Mouse (Mus musculus): ENCODE measurements around the gene Tmpo. TPM values are rescaled to one million over a fixed set of nuclear protein-coding genes. Genes with fewer than 3 reads are reported as not detected.
A peak's percentile ranks its signal among the peaks of the same experiment; 100 is the strongest.

Tmpo gene
- polyA plus RNA-seq (2012; ENCODE audit: insufficient read depth, insufficient read length, low replicate concordance, missing spikeins) = 183 and 204 TPM in 2 replicates

- Histone ChIP-seq H3K4me3 (ENCODE audit: insufficient read depth, low read depth, low read length) (peak within 1 kb of the TSS; percentile 46), H3K4me1 (ENCODE audit: control insufficient read depth, insufficient read depth, low read length) (peaks cover 5% of the 10 kb centered on the region), H3K27ac (ENCODE audit: insufficient read depth, low read depth, low read length) (peak within 1 kb of the TSS; percentile 88)
- TF ChIP-seq CTCF (IDR thresholded peaks at IDR 0.05; ENCODE audit: insufficient read depth, low read depth, low read length) (no peak), POLR2A (IDR thresholded peaks at IDR 0.05; ENCODE audit: insufficient read depth, low read depth, low read length) (no peak)
- WGBS = 12% methylated on average over 18 of the region's 18 CpGs
These were observed at the start of gene Tmpo for GRCm38 (mm10) chr10:91180761-91181460. TSS of gene Tmpo (minus strand) at chr10:91181315.

- no peak overlapping the region for H3K27ac ChIP-seq (ENCODE audit: insufficient read depth, low read depth, low read length)
- TF ChIP-seq POLR2A (IDR thresholded peaks at IDR 0.05; ENCODE audit: insufficient read depth, low read depth, low read length) = no peak
- TF ChIP-seq CTCF (IDR thresholded peaks at IDR 0.05; ENCODE audit: insufficient read depth, low read depth, low read length) = no peak
- WGBS = 60% methylated on average over 4 of the region's 4 CpGs
- H3K4me3 ChIP-seq (ENCODE audit: insufficient read depth, low read depth, low read length) = no peak overlapping the region
- H3K4me1 ChIP-seq (ENCODE audit: control insufficient read depth, insufficient read depth, low read length) = peaks cover 6% of the 10 kb centered on the region
These were observed 49.3 kb upstream of the Tmpo start for GRCm38 (mm10) chr10:91230400-91230799.

- peak overlapping the region; percentile 84 for H3K27ac ChIP-seq (ENCODE audit: insufficient read depth, low read depth, low read length)
- TF ChIP-seq POLR2A (IDR thresholded peaks at IDR 0.05; ENCODE audit: insufficient read depth, low read depth, low read length) (no peak), CTCF (IDR thresholded peaks at IDR 0.05; ENCODE audit: insufficient read depth, low read depth, low read length) (no peak)
- peaks cover 6% of the 10 kb centered on the region for H3K4me1 ChIP-seq (ENCODE audit: control insufficient read depth, insufficient read depth, low read length)
- WGBS = 6% methylated on average over 7 of the region's 7 CpGs
- peak overlapping the region; percentile 21 for H3K4me3 ChIP-seq (ENCODE audit: insufficient read depth, low read depth, low read length)
These were observed 48.4 kb upstream of the Tmpo start for GRCm38 (mm10) chr10:91229518-91229961.

- H3K4me3 ChIP-seq (ENCODE audit: insufficient read depth, low read depth, low read length) = peak overlapping the region; percentile 21
- peaks cover 6% of the 10 kb centered on the region for H3K4me1 ChIP-seq (ENCODE audit: control insufficient read depth, insufficient read depth, low read length)
- TF ChIP-seq CTCF (IDR thresholded peaks at IDR 0.05; ENCODE audit: insufficient read depth, low read depth, low read length) (no peak), POLR2A (IDR thresholded peaks at IDR 0.05; ENCODE audit: insufficient read depth, low read depth, low read length) (no peak)
- H3K27ac ChIP-seq (ENCODE audit: insufficient read depth, low read depth, low read length) = peak overlapping the region; percentile 84
- WGBS = 32% methylated on average over 6 of the region's 6 CpGs
These were observed 47.9 kb upstream of the Tmpo start for GRCm38 (mm10) chr10:91228924-91229517.

GRCm38 (mm10) chr10:91227034-91227433 is 45.9 kb upstream of the Tmpo start:
- WGBS = 57% methylated on average over 4 of the region's 4 CpGs

GRCm38 (mm10) chr10:91222398-91223236 is 41.5 kb upstream of the Tmpo start:
- no peak overlapping the region for H3K4me3 ChIP-seq (ENCODE audit: insufficient read depth, low read depth, low read length)
- TF ChIP-seq POLR2A (IDR thresholded peaks at IDR 0.05; ENCODE audit: insufficient read depth, low read depth, low read length) (no peak), CTCF (IDR thresholded peaks at IDR 0.05; ENCODE audit: insufficient read depth, low read depth, low read length) (no peak)
- no peaks in the 10 kb centered on the region for H3K4me1 ChIP-seq (ENCODE audit: control insufficient read depth, insufficient read depth, low read length)
- 79% methylated on average over 9 of the region's 9 CpGs for WGBS
- no peak overlapping the region for H3K27ac ChIP-seq (ENCODE audit: insufficient read depth, low read depth, low read length)

More at GRCm38 (mm10) chr10:91227034-91227433, 45.9 kb upstream of the Tmpo start:
- peaks cover 6% of the 10 kb centered on the region for H3K4me1 ChIP-seq (ENCODE audit: control insufficient read depth, insufficient read depth, low read length)
- H3K27ac ChIP-seq (ENCODE audit: insufficient read depth, low read depth, low read length) = no peak overlapping the region
- no peak for TF ChIP-seq CTCF (IDR thresholded peaks at IDR 0.05; ENCODE audit: insufficient read depth, low read depth, low read length)
- no peak for TF ChIP-seq POLR2A (IDR thresholded peaks at IDR 0.05; ENCODE audit: insufficient read depth, low read depth, low read length)
- no peak overlapping the region for H3K4me3 ChIP-seq (ENCODE audit: insufficient read depth, low read depth, low read length)

GRCm38 (mm10) chr10:91208899-91209667 is 28.0 kb upstream of the Tmpo start:
- no peak overlapping the region for H3K27ac ChIP-seq (ENCODE audit: insufficient read depth, low read depth, low read length)
- H3K4me3 ChIP-seq (ENCODE audit: insufficient read depth, low read depth, low read length) = no peak overlapping the region
- TF ChIP-seq POLR2A (IDR thresholded peaks at IDR 0.05; ENCODE audit: insufficient read depth, low read depth, low read length) (no peak), CTCF (IDR thresholded peaks at IDR 0.05; ENCODE audit: insufficient read depth, low read depth, low read length) (no peak)
- WGBS = 93% methylated on average over 11 of the region's 11 CpGs
- H3K4me1 ChIP-seq (ENCODE audit: control insufficient read depth, insufficient read depth, low read length) = no peaks in the 10 kb centered on the region

- Histone ChIP-seq H3K27ac (ENCODE audit: insufficient read depth, low read depth, low read length) (no peak overlapping the region), H3K4me1 (ENCODE audit: control insufficient read depth, insufficient read depth, low read length) (no peaks in the 10 kb centered on the region), H3K4me3 (ENCODE audit: insufficient read depth, low read depth, low read length) (no peak overlapping the region)
- 68% methylated on average over 9 of the region's 9 CpGs for WGBS
- no peak for TF ChIP-seq CTCF (IDR thresholded peaks at IDR 0.05; ENCODE audit: insufficient read depth, low read depth, low read length)
- TF ChIP-seq POLR2A (IDR thresholded peaks at IDR 0.05; ENCODE audit: insufficient read depth, low read depth, low read length) = no peak
These were observed 27.3 kb upstream of the Tmpo start for GRCm38 (mm10) chr10:91208461-91208860.
